Mouse (Mus musculus) left cerebral cortex, postnatal 36 days (tissue): ENCODE data around the gene Ehmt1. TPM values are rescaled to one million over a fixed set of nuclear protein-coding genes. Genes with fewer than 3 reads are reported as not detected.

Experiments used
- DNase-seq, 2 experiments: peaks; one replicate each; pipeline ENCODE4 v3.0.0; 2021 to 2022; ENCODE audit warnings: low spot score in 2 of 2, mixed read lengths in 1 of 2
- intact Hi-C: fragments of 180-260 bp; cut with DNase I; formaldehyde crosslinking; loops from one replicate; pipeline ENCODE4 v1.15.1; 2025
- total RNA-seq, 2 experiments: library from RNA; stranded (reverse); gene quantifications; 2 replicates each; pipeline ENCODE4 v1.2.3; 2021

Gene Ehmt1
- total RNA-seq, 2 experiments from 2014 or later = 47.0 to 62.6 TPM

DNA sequence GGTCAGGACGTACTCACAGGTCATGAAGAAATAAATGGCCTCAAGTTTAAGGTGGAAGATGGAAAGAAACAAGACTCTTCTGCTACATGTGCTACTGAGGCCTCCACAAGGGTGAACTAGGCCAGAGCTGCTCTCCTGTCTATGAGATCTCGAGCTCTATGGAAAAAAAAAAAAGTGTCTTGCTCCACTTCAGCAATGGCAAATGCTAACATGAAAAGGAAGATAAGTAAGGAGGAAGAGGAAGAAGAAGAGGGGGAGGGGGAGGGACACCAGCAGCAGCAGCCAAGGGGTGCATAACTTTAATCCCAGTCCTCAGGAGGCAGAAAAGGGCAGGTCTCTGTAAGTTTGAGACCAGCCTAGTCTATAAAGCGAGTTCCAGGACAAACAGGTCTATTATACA lies 109.7 kb downstream of the Ehmt1 start:
- no peak for DNase-seq
- intact Hi-C loops = no loop called here

DNA sequence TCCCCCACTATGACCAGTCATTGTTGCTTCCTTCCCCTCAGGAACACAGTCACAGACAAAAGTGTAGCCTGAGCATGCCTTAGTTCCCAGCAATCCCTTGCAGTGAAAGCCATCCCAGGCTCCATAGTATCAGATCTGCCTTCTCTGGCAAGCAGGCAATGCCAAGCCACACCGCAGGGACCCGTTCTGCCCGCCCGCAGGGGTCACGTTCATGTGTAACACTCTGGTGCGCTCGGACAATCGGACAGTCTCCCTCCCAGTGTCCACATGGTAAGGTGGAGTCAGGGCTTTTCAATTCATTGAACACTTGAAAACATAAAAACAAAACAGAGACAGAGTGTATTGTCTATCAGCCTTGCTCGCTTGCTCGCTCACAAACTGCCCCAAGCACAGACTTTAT lies 111.7 kb downstream of the Ehmt1 start:
- intact Hi-C loops = no loop called here
- no peak for DNase-seq

GRCm38 (mm10) chr2:24807036-24807435 lies 112.4 kb downstream of the Ehmt1 start:
- intact Hi-C loops = no loop called here
- DNase-seq = peak; percentile 18 to 31

GRCm38 (mm10) chr2:24806143-24806542 lies 113.3 kb downstream of the Ehmt1 start:
- intact Hi-C loops = no loop called here

GRCm38 (mm10) chr2:24805621-24806020 lies 113.8 kb downstream of the Ehmt1 start:
- intact Hi-C loops = no loop called here
- DNase-seq = no peak

More at GRCm38 (mm10) chr2:24806143-24806542, 113.3 kb downstream of the Ehmt1 start:
- DNase-seq = peak; percentile 10 to 20

- no peak for DNase-seq
- intact Hi-C loops = no loop called here
These were observed 122.5 kb downstream of the Ehmt1 start for GRCm38 (mm10) chr2:24796833-24797457.

GRCm38 (mm10) chr2:24787250-24787649 lies 132.2 kb downstream of the Ehmt1 start:
- no peak for DNase-seq
- intact Hi-C loops = no loop called here

DNA sequence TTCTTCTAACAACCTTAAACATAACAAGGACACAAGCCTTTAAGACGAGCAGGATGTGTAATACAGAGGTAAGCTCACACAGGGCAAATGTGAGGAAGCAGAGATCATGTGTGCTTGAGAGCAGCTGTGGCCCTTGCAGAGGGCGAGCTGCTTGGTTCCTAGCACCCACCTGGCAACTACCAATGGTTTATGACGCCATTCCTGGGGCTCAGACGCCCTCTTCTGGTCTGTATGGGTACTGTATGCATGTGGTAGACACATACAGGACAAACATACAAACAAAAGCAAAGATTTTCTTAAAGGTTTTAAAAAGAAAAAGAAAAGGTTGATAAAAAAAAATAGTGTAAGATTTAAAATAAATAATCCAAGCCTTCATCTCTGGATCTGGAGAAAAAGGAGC lies 138.2 kb downstream of the Ehmt1 start:
- intact Hi-C loops = no loop called here
- no peak for DNase-seq

DNA sequence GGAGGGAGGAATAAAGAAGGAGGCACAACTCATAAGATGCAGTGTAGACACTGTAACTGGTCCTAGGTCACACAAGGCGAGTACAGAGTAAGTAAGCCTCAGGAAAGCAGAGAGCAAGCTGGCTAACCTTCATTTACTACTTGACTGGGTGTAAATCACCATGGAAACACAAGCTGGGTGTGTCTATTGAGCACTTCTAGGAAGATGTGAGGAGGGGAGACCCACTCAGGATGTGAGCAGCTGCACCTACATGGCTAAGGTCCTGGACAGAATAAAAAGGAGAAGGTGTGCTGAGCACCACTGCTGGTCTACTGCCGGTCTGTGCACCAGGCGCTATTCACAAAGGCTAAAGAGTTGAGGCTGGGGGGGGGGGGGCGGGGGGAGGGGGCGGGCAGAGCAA lies 142.6 kb downstream of the Ehmt1 start:
- intact Hi-C loops = no loop called here
- no peak for DNase-seq

GRCm38 (mm10) chr2:24775951-24776587 lies 143.3 kb downstream of the Ehmt1 start:
- intact Hi-C loops = no loop called here
- no peak for DNase-seq

DNA sequence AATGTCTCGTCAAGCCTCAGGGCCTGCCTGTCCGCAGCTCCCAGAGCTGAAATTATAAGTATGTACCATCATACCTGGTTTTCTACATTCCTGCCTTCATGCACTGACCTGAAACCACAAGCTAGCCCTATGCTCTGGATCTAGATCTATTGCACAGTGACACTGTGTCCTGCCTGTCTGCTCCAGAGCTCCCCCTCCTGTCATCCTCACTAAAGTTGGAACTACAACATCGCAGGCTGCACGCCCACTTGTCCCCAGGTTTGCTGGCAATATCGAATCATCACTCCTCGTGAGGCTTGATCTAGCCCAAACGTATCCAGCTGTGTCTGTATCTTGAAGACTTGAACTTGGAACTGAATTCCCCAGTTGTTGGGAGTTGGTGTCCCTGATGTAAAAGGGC lies 144.6 kb downstream of the Ehmt1 start:
- DNase-seq = no peak
- intact Hi-C loops = no loop called here

DNA sequence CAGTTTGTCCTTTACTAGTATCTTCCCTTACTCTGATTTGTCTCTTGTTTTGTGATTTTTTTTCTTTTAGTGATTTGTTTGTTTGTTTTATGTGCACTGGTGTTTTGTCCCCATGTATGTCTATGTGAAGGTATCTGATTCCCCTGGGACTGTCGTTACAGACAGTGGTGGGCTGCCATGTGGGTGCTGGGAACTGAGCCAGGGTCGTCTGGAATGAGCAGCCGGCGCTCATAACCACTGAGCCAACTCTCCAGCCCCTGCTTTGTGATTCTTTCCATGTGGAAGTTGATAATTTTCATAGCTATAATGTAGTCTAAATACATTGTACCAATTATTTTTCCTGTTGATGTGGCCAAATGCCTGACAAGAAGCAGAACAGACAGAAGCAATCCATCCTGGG lies 148.6 kb downstream of the Ehmt1 start:
- no peak for DNase-seq
- intact Hi-C loops = no loop called here

DNA sequence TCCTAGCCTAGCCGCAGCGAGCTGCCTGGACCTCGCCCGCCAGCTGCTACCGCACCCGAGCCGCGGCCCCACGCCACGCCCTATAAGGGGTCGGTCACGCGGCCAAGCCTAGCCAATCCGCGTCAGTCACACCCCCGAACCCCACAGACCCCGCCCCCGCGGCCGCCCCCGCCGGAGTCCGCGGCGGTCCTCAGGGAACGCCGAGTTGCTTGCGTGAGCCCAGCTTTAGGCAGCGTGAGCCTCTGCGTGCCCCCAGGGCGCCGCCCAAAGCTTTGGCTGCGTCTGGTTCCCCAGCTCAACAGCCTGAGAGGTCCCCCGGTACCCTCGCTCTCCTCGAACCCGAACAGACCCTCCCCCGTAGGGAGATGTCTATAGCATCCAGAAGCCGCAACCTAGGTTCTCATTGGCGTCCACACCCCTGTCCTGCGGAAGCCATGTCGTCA lies 156.3 kb downstream of the Ehmt1 start, which contains the start of gene Cacna1b:
Gene Cacna1b, minus strand, starts transcription at position 38 of the 443 bp plus-strand sequence.
- peak; percentile 91 to 96 for DNase-seq
- intact Hi-C loops = loop anchor here (5.0 kb wide), 1 partner anchor 86 kb away; no protein-coding TSS in a partner anchor

DNA sequence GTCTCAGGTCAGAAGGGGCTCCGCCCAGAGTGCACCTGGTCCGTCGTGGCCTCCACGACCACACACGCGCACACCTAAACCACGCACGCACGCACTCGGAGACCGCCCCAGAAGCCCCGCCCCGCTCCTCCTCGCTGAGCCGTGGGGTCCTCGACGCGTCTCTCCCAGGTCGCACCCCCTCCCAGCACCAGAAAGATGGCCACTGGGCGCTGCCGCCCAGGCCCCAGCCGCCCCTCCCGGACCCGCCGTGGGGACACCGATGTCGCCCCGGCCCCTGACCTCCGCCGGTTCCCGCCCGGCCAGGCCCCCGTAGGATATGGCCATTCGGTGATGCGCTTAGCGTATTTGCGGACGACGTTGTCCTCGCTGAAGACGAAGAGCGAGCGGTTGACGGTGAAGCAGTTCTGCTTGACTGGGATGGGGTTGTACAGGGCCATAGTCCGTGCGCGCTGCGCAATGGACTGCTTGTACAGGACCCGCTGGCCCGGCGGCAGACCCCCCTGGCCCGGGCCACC lies 156.9 kb downstream of the Ehmt1 start:
- DNase-seq = peak; percentile 72 to 78
- intact Hi-C loops = loop anchor here (5.0 kb wide), 1 partner anchor 85 kb away; no protein-coding TSS in a partner anchor

DNA sequence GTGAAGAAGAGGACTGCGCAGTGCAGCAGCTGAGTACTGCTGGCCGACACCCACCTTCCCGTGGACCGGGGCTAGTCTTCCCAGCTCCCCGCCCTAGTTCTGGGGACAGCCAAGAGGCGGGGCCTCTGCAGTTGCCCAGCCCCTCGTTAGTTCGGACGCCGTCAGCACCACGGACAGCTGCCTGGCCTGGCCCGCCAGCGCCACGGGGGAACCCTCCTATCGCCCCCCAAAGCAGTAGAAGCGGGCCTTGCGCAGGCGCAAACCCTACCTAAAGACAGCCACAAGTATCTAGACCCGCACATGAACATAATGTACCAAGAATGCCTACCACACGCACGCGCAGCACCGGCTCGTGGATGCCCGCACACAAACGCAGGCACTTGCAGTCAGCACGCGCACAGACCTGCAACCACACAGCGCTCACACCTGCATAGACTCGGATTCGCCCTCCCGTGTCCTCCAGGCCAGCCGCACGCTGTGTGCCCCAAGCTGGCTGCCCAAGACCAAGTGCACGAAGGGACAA lies 157.4 kb downstream of the Ehmt1 start:
- intact Hi-C loops = loop anchor here (5.0 kb wide), 1 partner anchor 85 kb away; no protein-coding TSS in a partner anchor
- peak; percentile 73 to 81 for DNase-seq

GRCm38 (mm10) chr2:24755276-24755675 lies 164.1 kb downstream of the Ehmt1 start:
- DNase-seq = peak; percentile 49
- intact Hi-C loops = loop anchor here (10.0 kb wide), 1 partner anchor 180 kb away; no protein-coding TSS in a partner anchor

DNA sequence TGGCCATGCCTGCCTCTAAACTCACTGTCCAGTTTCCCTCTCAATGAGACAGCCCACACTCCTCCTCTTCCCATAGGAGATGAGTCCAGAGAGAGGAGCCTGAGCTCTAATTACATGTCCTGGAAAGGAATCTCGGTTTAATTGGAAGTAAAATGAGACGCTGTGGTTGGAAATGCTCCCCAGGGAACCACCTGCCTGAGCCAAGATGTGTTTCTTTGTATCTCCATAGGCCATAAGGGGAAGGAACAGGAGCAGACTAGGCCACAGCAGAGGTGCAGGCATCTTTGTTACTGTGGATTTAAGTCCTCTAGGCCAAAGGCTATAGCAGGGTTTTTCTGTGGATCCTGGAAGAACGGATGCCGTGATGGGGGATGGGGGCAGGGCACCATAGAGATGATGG lies 166.8 kb downstream of the Ehmt1 start:
- intact Hi-C loops = loop anchor here (5.0 to 10.0 kb wide), 2 partner anchors 178 to 345 kb away; no protein-coding TSS in a partner anchor

GRCm38 (mm10) chr2:24750051-24750450 lies 169.4 kb downstream of the Ehmt1 start:
- intact Hi-C loops = loop anchor here (5.0 to 10.0 kb wide), 2 partner anchors 175 to 343 kb away; no protein-coding TSS in a partner anchor
- no peak for DNase-seq

More for the DNA sequence above, 166.8 kb downstream of the Ehmt1 start:
- DNase-seq = no peak

- intact Hi-C loops = no loop called here
- DNase-seq = no peak
These were observed 171.5 kb downstream of the Ehmt1 start for GRCm38 (mm10) chr2:24747878-24748277.
